Mouse (Mus musculus) thymus, adult 2 months (tissue): ENCODE data around the gene Cyp2c54.
"Not testable (repeated sequence)": the region's sequence is repeated elsewhere in the genome, so short reads cannot be mapped to it uniquely, and the experiment has no call there.

Source experiments
- CTCF ChIP-seq: fragments of 200-500 bp; IDR thresholded peaks from 2 replicates; pipeline ENCODE4 v1.5.1; 2012; ENCODE audit warnings: mild to moderate bottlenecking, control low read depth, low read length, moderate library complexity, borderline replicate concordance; ENCODE audit not compliant: control insufficient read depth, poor library complexity, insufficient read depth; ENCODE audit errors: extremely low read depth
- POLR2A ChIP-seq: fragments of 200-500 bp; IDR thresholded peaks from 2 replicates; pipeline ENCODE4 v1.6.1; 2012; ENCODE audit warnings: mild to moderate bottlenecking, low read length, control low read depth, moderate library complexity; ENCODE audit not compliant: control insufficient read depth, poor library complexity, insufficient read depth; ENCODE audit errors: extremely low read depth

DNA sequence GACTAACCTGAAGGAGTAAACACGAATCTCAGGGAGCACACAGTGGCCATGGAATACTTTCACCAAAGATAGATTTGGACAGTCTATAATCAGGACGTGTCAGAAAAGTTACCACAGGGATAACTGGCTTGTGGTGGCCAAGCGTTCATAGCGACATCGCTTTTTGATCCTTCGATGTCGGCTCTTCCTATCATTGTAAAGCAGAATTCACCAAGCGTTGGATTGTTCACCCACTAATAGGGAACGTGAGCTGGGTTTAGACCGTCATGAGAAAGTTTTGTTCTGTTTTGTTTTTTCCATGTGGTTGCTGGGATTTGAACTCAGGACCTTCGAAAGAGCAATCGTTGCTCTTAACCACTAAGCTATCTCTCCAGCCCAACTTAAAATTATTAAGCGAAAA is 46.0 kb upstream of the Cyp2c54 start:
- TF ChIP-seq POLR2A, CTCF: not testable (repeated sequence)
